Mouse (Mus musculus) heart, postnatal 0 days (tissue): ENCODE measurements around the gene Pnpla5. TPM values are rescaled to one million over a fixed set of nuclear protein-coding genes. Genes with fewer than 3 reads are reported as not detected.
"Not testable (repeated sequence)": the region's sequence is repeated elsewhere in the genome, so short reads cannot be mapped to it uniquely, and the experiment has no call there.

ENCODE experiments used
- ATAC-seq: fragments of 200-750 bp; cut with Nextera tagmentation; 2 replicates; pipeline ENCODE4 v1.8.0; 2017; ENCODE audit warnings: low read depth, moderate number of reproducible peaks, moderate library complexity; ENCODE audit not compliant: insufficient read depth
- DNase-seq: peaks from one replicate; pipeline ENCODE4 v3.0.0-alpha.2; 2016; ENCODE audit warnings: low spot score
- H3K27ac ChIP-seq: fragments of 300-500 bp; sonication (generic); 2 replicates; pipeline ENCODE4 v1.5.1; 2014; ENCODE audit warnings: low read depth, mild to moderate bottlenecking
- H3K27me3 ChIP-seq: fragments of 300-500 bp; sonication (generic); 2 replicates; pipeline ENCODE4 v1.6.1; 2014; ENCODE audit warnings: low read length, mixed read lengths; ENCODE audit not compliant: control insufficient read depth, insufficient read depth
- H3K36me3 ChIP-seq: fragments of 300-500 bp; sonication (generic); replicated peaks from 2 replicates; pipeline ENCODE4 v1.6.1; 2014; ENCODE audit warnings: low read length, mixed read lengths; ENCODE audit not compliant: control insufficient read depth, insufficient read depth
- H3K4me1 ChIP-seq: fragments of 300-500 bp; sonication (generic); 2 replicates; pipeline ENCODE4 v1.6.1; 2014; ENCODE audit warnings: antibody characterized with exemption; ENCODE audit not compliant: control insufficient read depth, insufficient read depth
- H3K4me2 ChIP-seq: fragments of 300-500 bp; sonication (generic); 2 replicates; pipeline ENCODE4 v1.6.1; 2014; ENCODE audit warnings: low read depth, mild to moderate bottlenecking, low read length, moderate library complexity
- H3K4me3 ChIP-seq: fragments of 300-500 bp; sonication (generic); 2 replicates; pipeline ENCODE4 v1.5.1; 2014; ENCODE audit warnings: low read depth, low read length
- H3K9ac ChIP-seq: fragments of 300-500 bp; sonication (generic); replicated peaks from 2 replicates; pipeline ENCODE4 v1.6.1; 2014; ENCODE audit warnings: low read depth, low read length, mixed read lengths
- H3K9me3 ChIP-seq: fragments of 300-500 bp; sonication (generic); replicated peaks from 2 replicates; pipeline ENCODE4 v1.6.1; 2016; ENCODE audit warnings: low read length; ENCODE audit not compliant: control insufficient read depth
- CTCF ChIP-seq: IDR thresholded peaks from 2 replicates; pipeline ENCODE4 v1.5.1; 2016; ENCODE audit warnings: antibody characterized with exemption, control low read depth, low read depth
- EP300 ChIP-seq: IDR thresholded peaks from 2 replicates; pipeline ENCODE4 v1.6.1; 2016; ENCODE audit warnings: antibody characterized with exemption, low read depth
- WGBS: fragments of 180-500 bp; shearing (Covaris S2); extraction: QIAGEN DNeasy Blood & Tissue Kit; methylation state at CpG from one replicate; pipeline ENCODE4 v1.1.7; 2014; 5-methylcytosine and 5-hydroxymethylcytosine counted together
- polyA plus RNA-seq: library from polyadenylated mRNA; unstranded; fragments of >200 nt; fragmentation: Nextera tagmentation; extraction: Ambion mirVana; gene quantifications from 2 replicates; pipeline ENCODE4 v1.2.1, GENCODE M21; 2015
- total RNA-seq: library from RNA; depleted of rRNA; stranded (reverse); fragments of >200 nt; gene quantifications from 2 replicates; pipeline ENCODE4 v1.2.3, GENCODE M21; 2014; ENCODE audit warnings: low replicate concordance

Gene Pnpla5
- total and polyA plus RNA-seq, 2 experiments from 2014 or later = not detected

DNA sequence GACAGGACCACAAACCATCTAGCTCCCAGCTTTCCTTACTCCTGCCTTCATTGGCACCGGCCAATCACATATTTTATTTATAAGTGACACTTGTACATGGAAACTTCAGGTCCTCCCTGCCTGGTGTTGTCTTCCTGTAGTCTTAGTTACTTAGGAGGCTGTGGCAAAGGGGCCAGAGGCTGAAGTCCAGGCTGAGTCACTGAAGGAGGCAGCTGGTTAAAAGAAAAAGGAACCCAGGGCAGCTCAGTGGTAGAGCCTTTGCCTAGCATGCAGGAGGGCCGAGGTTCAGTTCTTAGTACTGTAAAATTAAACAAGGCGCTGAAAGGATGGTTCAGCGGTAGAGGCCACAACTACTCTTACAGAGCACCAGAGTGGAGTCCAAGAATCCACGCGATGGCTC lies 43.8 kb upstream of the Pnpla5 start:
- TF ChIP-seq EP300 (no peak), CTCF (no peak)
- ATAC-seq = no peak
- H3K36me3 ChIP-seq = no peaks in the 10 kb centered on the region

DNA sequence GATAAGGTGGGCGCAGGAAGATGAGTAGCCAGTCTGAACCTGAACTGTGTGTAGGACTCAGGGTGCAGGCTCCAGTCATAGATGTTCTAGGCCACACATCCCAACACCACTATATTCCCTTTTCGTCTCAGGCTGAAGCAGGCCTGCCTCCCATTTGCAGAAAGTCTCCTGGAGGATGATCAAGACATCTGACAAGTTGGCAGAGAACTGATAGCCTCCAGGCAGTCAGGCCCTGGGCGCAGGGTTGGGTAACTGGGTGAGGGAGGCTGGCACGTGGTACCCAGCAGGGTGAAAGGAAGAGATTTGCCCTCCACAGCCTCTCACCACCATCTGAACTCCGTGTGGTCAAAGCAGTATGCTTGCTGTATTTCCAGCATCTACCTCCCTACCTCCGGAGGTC lies 38.9 kb upstream of the Pnpla5 start:
- H3K27ac ChIP-seq = no peak overlapping the region
- no peak overlapping the region for H3K4me2 ChIP-seq
- no peak for ATAC-seq
- H3K27me3 ChIP-seq = no peaks in the 10 kb centered on the region
- TF ChIP-seq EP300 (no peak), CTCF (no peak)
- H3K9me3 ChIP-seq = no peaks in the 10 kb centered on the region
- no peak for DNase-seq
- H3K4me1 ChIP-seq = no peaks in the 10 kb centered on the region
- no peak overlapping the region for H3K4me3 ChIP-seq
- 78% methylated on average over 6 of the region's 6 CpGs for WGBS
- no peaks in the 10 kb centered on the region for H3K36me3 ChIP-seq
- H3K9ac ChIP-seq = no peak overlapping the region

More for the DNA sequence above, 43.8 kb upstream of the Pnpla5 start:
- WGBS = 70% methylated on average over 6 of the region's 6 CpGs
- Histone ChIP-seq H3K4me2 (no peak overlapping the region), H3K27ac (no peak overlapping the region), H3K9ac (no peak overlapping the region), H3K27me3 (peaks cover 15% of the 10 kb centered on the region), H3K9me3 (no peaks in the 10 kb centered on the region), H3K4me3 (no peak overlapping the region), H3K4me1 (peaks cover 7% of the 10 kb centered on the region)
- no peak for DNase-seq

DNA sequence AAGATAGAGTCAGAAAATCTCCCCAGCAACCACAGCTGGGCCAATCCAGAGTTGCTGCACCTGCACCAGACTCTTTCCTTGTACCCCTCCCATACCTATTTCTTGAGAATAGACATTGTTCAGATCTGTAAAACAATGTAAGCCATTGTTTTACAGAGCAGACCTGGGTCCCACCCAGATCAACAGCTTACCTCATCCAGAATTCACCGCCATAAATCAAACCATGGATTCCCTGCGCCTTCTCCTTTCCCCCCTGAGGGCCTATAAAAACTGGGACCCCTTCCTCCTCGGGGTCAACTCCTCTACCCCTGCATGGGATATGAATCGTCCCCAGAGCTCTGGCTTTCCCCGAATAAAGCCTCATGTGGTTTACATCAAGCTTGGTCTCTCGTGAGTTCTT lies 34.6 kb upstream of the Pnpla5 start:
- not testable (repeated sequence) for DNase-seq, H3K9me3 ChIP-seq, ATAC-seq, H3K27me3 ChIP-seq, H3K4me1 ChIP-seq, H3K36me3 ChIP-seq, H3K4me2 ChIP-seq, H3K9ac ChIP-seq, H3K27ac ChIP-seq, H3K4me3 ChIP-seq
- WGBS = 84% methylated on average over 6 of the region's 6 CpGs

DNA sequence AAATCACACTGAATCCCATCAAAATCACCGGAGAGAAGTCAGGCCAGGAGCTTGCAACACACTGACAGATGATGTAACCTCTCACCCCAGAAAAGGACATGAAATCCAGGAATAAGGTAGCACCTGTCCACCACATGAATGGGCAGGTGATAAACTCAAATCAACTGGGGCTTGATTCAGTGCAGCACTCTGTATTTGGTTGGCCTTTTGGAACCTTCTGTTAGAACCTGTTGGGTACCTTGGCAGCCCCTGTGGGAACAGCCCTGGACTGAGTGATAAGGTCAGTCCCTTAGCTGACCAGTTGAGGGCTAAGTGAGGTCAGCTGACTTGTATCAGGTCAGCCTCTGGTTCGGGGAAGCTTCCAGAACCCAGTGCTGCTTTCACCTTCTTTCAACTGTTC lies 33.2 kb upstream of the Pnpla5 start:
- 63% methylated on average over 2 of the region's 2 CpGs for WGBS
- no peaks in the 10 kb centered on the region for H3K36me3 ChIP-seq
- no peaks in the 10 kb centered on the region for H3K4me1 ChIP-seq
- no peak overlapping the region for H3K27ac ChIP-seq
- no peaks in the 10 kb centered on the region for H3K27me3 ChIP-seq
- no peak for ATAC-seq
- TF ChIP-seq EP300 (no peak), CTCF (no peak)
- no peak overlapping the region for H3K4me2 ChIP-seq
- H3K9ac ChIP-seq = no peak overlapping the region
- no peak overlapping the region for H3K4me3 ChIP-seq
- no peak for DNase-seq
- no peaks in the 10 kb centered on the region for H3K9me3 ChIP-seq

DNA sequence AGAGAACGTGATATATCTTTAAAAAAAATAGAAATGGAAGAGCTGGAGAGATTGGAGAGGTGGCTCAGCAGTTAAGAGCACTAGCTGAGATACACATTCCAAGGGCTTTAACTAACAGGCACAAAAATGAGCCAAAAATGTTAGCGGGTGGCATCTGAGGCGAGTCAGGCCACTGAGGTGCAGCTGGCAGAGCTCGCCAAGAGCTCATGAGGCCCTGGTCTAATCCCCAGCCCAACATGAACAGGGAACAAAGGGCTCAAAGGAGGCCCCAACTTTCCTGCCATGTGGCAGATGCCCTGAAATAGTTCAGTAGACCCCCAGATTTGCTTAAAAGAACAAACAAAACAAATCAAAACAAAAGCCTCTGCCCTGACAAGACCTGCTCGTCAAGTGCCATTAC lies 18.0 kb upstream of the Pnpla5 start:
- no peaks in the 10 kb centered on the region for H3K36me3 ChIP-seq
- no peak overlapping the region for H3K9ac ChIP-seq
- no peak overlapping the region for H3K27ac ChIP-seq
- H3K4me1 ChIP-seq = no peaks in the 10 kb centered on the region
- H3K9me3 ChIP-seq = no peaks in the 10 kb centered on the region
- 58% methylated on average over 5 of the region's 5 CpGs for WGBS
- no peaks in the 10 kb centered on the region for H3K27me3 ChIP-seq
- no peak for TF ChIP-seq CTCF
- H3K4me2 ChIP-seq = no peak overlapping the region
- H3K4me3 ChIP-seq = no peak overlapping the region
- DNase-seq (no peak), ATAC-seq (no peak)

DNA sequence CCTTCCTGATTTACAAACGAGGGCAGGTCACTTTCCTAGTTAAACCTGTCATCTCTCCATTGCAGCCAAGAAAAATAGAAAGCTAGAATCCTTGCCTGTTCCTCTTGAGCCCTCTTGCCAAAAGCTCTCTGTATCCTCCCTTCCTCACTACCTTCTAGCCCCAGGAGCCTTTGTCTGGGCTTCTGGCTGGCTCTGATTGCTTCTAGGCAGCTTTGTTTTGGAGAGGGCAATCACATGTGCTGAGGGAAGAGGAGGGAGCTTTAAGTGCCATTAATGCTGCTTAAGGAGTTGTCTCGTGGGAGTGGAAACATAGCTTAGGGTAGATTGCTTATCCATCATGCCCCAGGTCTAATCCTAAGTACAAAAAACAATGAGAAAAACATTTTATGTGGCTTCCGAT lies 17.1 kb upstream of the Pnpla5 start:
- TF ChIP-seq CTCF (no peak), EP300 (no peak)
- ATAC-seq = no peak
- Histone ChIP-seq H3K4me2 (no peak overlapping the region), H3K9ac (no peak overlapping the region), H3K4me1 (no peaks in the 10 kb centered on the region), H3K4me3 (no peak overlapping the region), H3K9me3 (no peaks in the 10 kb centered on the region), H3K27ac (no peak overlapping the region), H3K36me3 (no peaks in the 10 kb centered on the region), H3K27me3 (no peaks in the 10 kb centered on the region)
- WGBS = 46% methylated on average over 3 of the region's 3 CpGs
- DNase-seq = no peak
